ENCODE assay signal across 27 mouse cellular contexts in the genomic region with DNA sequence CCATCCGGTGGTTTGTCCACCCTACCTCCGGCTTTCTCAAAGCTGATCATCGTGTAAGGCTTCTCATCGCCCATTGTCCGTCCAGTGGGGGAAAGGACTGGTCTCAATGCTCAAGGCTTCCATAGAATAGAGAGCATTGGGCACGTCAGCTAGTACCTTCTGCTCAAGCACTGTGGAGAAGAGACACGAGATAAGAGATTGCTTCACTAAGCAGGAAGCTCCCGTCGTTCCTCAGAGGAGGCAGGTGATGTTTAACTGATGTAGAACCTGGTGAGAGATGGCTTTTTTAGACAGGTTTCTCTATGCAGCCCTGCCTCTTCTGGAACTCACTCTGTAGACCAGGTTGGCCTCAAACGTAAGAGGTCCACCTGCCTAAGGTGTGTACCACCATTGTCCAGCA.
"Had no signal": no experiment of that assay in that cellular context is flagged by ENCODE, and none has a peak within 500 bp of the region (broad histone marks: within the 10 kb centered on the region; RNA-seq: fewer than 3 reads in every experiment).

No protein-coding gene starts in this region.

- ATAC-seq: liver, embryonic 12.5 days; liver, postnatal 0 days; midbrain, embryonic 13.5 days; midbrain, embryonic 15.5 days; midbrain, embryonic 16.5 days had no signal

- H3K36me3 ChIP-seq: limb, embryonic 10.5 days; limb, embryonic 12.5 days; limb, embryonic 13.5 days; limb, embryonic 15.5 days; liver, embryonic 12.5 days; liver, embryonic 13.5 days; liver, embryonic 15.5 days; midbrain, embryonic 10.5 days; midbrain, embryonic 12.5 days; midbrain, embryonic 13.5 days; midbrain, embryonic 15.5 days; neural tube, embryonic 12.5 days had no signal

- H3K27me3 ChIP-seq: limb, embryonic 12.5 days; limb, embryonic 13.5 days; limb, embryonic 15.5 days; liver, embryonic 12.5 days; liver, embryonic 13.5 days; liver, embryonic 15.5 days; midbrain, embryonic 12.5 days; midbrain, embryonic 13.5 days; midbrain, embryonic 15.5 days; neural tube, embryonic 12.5 days had no signal

- H3K4me3 ChIP-seq: left cerebral cortex, adult 2 months; limb, embryonic 10.5 days; limb, embryonic 12.5 days; limb, embryonic 13.5 days; limb, embryonic 15.5 days; liver, embryonic 12.5 days; liver, embryonic 13.5 days; liver, embryonic 15.5 days; megakaryocyte, embryonic 14.5 days; midbrain, embryonic 10.5 days; midbrain, embryonic 12.5 days; midbrain, embryonic 13.5 days; midbrain, embryonic 15.5 days; neural tube, embryonic 12.5 days had no signal

- H3K9me3 ChIP-seq: limb, embryonic 10.5 days; limb, embryonic 12.5 days; limb, embryonic 13.5 days; limb, embryonic 15.5 days; liver, embryonic 12.5 days; liver, embryonic 13.5 days; liver, embryonic 15.5 days; megakaryocyte, embryonic 14.5 days; midbrain, embryonic 10.5 days; midbrain, embryonic 12.5 days; midbrain, embryonic 13.5 days; midbrain, embryonic 15.5 days; neural tube, embryonic 12.5 days had no signal

- H3K4me2 ChIP-seq: limb, embryonic 12.5 days; limb, embryonic 13.5 days; limb, embryonic 15.5 days; liver, embryonic 11.5 days; liver, embryonic 12.5 days; liver, embryonic 13.5 days; liver, embryonic 15.5 days; lung, embryonic 14.5 days; midbrain, embryonic 11.5 days; midbrain, embryonic 12.5 days; midbrain, embryonic 13.5 days; midbrain, embryonic 15.5 days; neural tube, embryonic 12.5 days had no signal

- DNase-seq: left cerebral cortex, postnatal 4 days; liver; liver, embryonic 13.5 days; liver, postnatal 0 days; lung, adult 2 months; lung, embryonic 14.5 days; lung, postnatal 10 days; lung, postnatal 14 days; midbrain, embryonic 14.5 days had no signal

- H3K27ac ChIP-seq: left cerebral cortex, adult 2 months; limb, embryonic 10.5 days; limb, embryonic 12.5 days; limb, embryonic 13.5 days; limb, embryonic 15.5 days; liver, embryonic 12.5 days; liver, embryonic 13.5 days; liver, embryonic 14.5 days; liver, embryonic 15.5 days; macrophage; midbrain, embryonic 10.5 days; midbrain, embryonic 12.5 days; midbrain, embryonic 13.5 days; midbrain, embryonic 15.5 days; neural tube, embryonic 12.5 days had no signal

- H3K4me1 ChIP-seq: limb, embryonic 10.5 days; limb, embryonic 12.5 days; limb, embryonic 13.5 days; limb, embryonic 15.5 days; midbrain, embryonic 10.5 days; midbrain, embryonic 12.5 days; midbrain, embryonic 13.5 days; midbrain, embryonic 15.5 days; neural tube, embryonic 12.5 days had no signal

- H3K9ac ChIP-seq: limb, embryonic 12.5 days; limb, embryonic 13.5 days; limb, embryonic 15.5 days; liver, embryonic 12.5 days; liver, embryonic 13.5 days; liver, embryonic 14.5 days; liver, embryonic 15.5 days; liver, postnatal 0 days; lung, embryonic 14.5 days; midbrain, embryonic 12.5 days; midbrain, embryonic 13.5 days; midbrain, embryonic 15.5 days; neural tube, embryonic 12.5 days had no signal
